Mouse (Mus musculus) myocyte (in vitro differentiated cells): ENCODE results near the gene Tmsb15b2.

ENCODE experiments used
- POLR2A ChIP-seq: IDR thresholded peaks from one replicate; pipeline ENCODE4 v1.6.1; 2011; ENCODE audit warnings: low read depth, mild to moderate bottlenecking, control low read depth, moderate library complexity; ENCODE audit not compliant: insufficient read length
- TCF12 ChIP-seq: IDR thresholded peaks from one replicate; pipeline ENCODE4 v1.6.1; 2011; ENCODE audit warnings: mild to moderate bottlenecking, control low read depth; ENCODE audit not compliant: poor library complexity, insufficient read depth, severe bottlenecking

- TF ChIP-seq POLR2A (no peak), TCF12 (no peak)
These were observed 48.3 kb downstream of the Tmsb15b2 start, which contains the start of gene H2bfm for GRCm38 (mm10) chrX:136927031-136927430.
